Mouse (Mus musculus) neutrophil, adult 5-6 weeks (primary cell): ENCODE data around the gene Dnajc5. TPM values are rescaled to one million over a fixed set of nuclear protein-coding genes. Genes with fewer than 3 reads are reported as not detected.
A peak's percentile ranks its signal among the peaks of the same experiment; 100 is the strongest.

Experiments used
- ATAC-seq: fragments of 151-379, 151-347 bp; 2 replicates; pipeline ENCODE4 v1.8.0; 2017; ENCODE audit warnings: mild to moderate bottlenecking, moderate TSS enrichment; ENCODE audit not compliant: insufficient number of reproducible peaks, poor library complexity, low FRiP score, severe bottlenecking; ENCODE audit errors: extremely low read depth
- total RNA-seq: library from RNA; stranded (forward); fragments of 200-1000 nt; gene quantifications from 2 replicates; pipeline ENCODE4 v1.2.3, GENCODE M21; 2017

The Dnajc5 gene
- total RNA-seq, 1 experiment from 2014 or later: 85.7 TPM

DNA sequence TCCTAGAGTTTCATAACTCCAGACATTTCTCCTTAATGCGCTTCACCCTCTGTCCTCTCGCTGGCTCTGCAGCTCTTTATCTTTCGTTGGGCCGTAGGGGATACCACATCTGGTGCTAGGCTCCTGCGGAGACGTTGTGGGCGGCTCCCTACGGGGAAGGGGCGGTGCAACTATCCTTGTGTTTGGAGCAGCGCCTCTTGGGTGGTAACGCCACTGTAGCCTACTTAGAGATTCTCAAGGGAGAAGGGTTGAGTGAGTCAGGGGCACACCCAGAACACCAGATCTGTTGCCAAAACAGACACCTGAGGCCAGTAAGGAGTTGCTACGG lies 22.8 kb upstream of the Dnajc5 start:
- ATAC-seq: peak; percentile 14; the same call in 1 of the 2 replicates

DNA sequence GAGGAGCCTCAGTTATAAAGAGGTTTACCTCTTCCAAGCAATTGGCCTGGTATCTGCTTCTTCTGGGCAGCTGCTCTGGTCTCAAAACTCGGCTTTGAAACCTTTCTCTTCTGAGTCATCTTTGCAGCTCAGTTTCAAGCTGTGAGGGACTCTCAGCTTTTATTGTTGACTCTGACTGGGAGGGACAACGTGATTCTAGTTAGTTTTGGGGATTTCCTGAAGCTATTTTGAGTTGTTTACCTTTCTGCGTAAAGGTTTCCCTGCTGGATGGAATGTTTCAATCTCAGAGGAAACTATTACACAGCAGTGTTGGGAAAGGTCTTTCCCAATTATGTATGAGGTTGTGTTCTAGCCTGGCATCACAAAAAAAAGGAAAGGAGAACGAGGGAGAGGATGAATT lies 21.6 kb upstream of the Dnajc5 start:
- no peak for ATAC-seq

GRCm38 (mm10) chr2:181509191-181509590 lies 11.1 kb upstream of the Dnajc5 start:
- no peak for ATAC-seq

- no peak for ATAC-seq
Measured at GRCm38 (mm10) chr2:181511231-181511630, 9.1 kb upstream of the Dnajc5 start.

GRCm38 (mm10) chr2:181519201-181519600 lies 1.1 kb upstream of the Dnajc5 start:
- ATAC-seq: no peak

DNA sequence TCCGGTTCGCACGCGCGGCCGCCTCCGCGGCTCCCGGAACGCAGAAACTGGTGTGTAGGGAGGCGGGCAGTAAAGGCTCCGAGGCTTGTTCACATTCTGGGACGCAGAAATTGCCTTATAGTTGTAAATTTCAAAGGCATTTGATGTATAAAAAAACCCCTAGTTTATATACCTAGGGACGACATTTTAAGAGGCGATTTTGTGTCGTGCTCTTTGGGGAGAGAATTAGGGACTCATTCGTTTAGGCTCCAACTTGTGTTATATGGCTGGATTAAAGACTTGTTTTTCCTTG lies 597 bp downstream of the Dnajc5 start:
- no peak for ATAC-seq

GRCm38 (mm10) chr2:181521491-181521890 lies 1.2 kb downstream of the Dnajc5 start:
- no peak for ATAC-seq

GRCm38 (mm10) chr2:181522811-181523210 lies 2.5 kb downstream of the Dnajc5 start:
- peak; percentile 27; the same call in 1 of the 2 replicates for ATAC-seq

DNA sequence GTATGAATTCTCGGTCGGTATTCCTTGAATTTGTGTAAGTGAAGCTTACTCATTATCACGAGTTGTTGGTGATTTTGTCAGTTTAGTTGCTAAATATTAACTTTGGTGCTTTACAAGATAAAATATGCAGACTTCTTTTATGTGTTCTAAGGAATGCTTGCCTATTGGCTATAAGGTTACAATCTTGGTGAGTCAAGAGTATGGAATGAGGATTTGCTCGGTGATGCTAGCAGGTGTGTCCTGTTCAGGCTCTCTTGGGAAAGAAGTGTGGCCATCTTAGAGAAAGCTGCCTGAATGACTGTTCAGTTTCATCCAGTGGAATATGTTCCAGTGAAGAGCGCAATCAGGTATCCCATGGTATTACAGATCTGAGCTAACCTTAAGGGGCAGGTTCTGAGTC lies 5.2 kb downstream of the Dnajc5 start:
- no peak for ATAC-seq

DNA sequence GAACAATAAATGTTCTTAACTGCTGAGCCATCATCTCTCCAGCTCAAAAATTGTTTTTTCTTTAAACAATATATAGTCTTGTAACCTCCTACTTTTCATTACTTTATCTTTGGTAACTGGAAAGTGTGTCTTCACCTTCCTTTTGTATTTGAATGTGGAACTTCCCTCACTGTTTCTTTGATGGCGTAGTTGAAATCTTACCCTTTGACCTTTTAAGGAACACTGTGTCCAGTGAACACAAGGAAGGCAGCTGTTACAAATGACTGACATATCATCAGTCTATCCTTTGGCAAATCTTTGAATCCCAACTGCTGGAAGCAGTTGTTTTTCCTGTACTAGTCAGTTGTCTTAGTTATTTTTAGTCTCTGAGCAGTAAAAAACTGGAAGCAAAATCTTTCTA lies 8.8 kb downstream of the Dnajc5 start:
- no peak for ATAC-seq

DNA sequence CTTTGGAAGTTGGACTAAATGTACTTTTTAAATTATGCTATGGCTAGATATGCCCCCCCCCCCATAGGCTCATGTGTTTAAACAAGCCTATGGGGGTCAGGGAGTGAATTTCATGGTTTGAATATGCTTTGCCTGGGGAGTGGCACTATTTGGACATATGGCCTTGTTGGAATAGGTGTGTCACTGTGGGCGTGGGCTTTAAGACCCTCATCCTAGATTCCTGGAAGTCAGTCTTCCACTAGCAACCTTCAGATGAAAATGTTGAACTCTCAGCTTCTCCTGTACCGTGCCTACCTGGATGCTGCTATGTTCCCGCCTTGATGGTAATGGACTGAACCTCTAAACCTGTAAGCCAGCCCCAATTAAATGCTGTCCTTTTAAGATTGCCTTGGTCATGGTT lies 12.3 kb downstream of the Dnajc5 start:
- ATAC-seq: no peak

DNA sequence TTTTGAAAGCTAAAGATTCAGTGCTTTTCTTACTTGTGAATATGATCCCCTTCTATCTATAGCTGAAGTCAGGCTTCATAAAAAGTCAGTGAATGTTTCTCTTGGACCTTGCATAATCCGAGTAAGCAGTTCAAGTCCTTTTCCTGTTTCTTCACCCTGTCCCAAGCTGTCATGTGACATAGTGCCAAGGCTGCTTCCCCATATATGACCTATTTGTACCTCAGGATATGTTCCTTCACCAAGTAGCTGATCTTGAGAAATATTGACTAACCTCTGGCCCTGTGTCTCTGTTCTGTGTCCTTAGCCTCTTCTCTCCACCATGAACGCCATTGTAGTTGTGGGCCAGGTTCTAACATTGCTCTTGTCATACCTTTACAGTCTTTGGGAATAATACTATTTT lies 16.1 kb downstream of the Dnajc5 start:
- peak; percentile 86 for ATAC-seq

GRCm38 (mm10) chr2:181537444-181538047 lies 17.3 kb downstream of the Dnajc5 start:
- no peak for ATAC-seq

GRCm38 (mm10) chr2:181541761-181542380 lies 21.6 kb downstream of the Dnajc5 start:
- ATAC-seq: no peak

DNA sequence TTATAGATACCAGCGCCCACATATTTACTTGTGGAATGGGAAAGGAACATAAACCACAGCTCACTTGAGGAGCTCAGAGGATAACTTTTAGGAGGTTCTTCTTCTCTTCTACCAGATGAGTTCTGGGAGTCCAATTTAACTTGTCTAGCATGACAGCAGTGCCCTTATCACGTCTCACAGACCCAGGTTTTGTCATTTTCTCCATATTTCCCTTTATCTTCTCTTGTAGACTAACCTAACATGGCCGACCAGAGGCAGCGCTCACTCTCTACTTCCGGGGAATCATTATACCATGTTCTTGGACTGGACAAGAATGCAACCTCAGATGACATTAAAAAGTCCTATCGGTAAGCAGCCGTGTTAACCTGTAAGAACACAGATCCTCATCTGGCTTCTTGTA lies 25.9 kb downstream of the Dnajc5 start:
- ATAC-seq: no peak

GRCm38 (mm10) chr2:181548227-181548626 lies 27.9 kb downstream of the Dnajc5 start:
- ATAC-seq: no peak

DNA sequence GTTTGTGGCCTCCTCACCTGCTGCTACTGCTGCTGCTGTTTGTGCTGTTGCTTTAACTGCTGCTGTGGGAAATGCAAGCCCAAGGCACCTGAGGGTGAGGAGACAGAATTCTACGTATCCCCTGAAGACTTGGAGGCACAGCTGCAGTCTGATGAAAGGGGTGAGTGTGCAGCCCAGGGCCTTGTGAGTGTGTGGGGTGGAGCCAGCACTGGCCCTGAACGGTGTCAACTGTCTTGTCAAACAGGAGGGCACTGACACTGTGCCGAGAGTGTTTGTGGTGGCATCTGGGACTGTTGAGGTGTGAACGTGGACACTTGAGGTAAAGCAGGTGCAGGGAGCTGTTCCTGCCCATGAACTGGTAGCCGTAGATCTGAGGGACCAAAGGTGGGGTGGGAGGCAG lies 28.4 kb downstream of the Dnajc5 start:
- ATAC-seq: 0 out of 2 replicates have a peak, but pooled peaks have one; percentile 17

DNA sequence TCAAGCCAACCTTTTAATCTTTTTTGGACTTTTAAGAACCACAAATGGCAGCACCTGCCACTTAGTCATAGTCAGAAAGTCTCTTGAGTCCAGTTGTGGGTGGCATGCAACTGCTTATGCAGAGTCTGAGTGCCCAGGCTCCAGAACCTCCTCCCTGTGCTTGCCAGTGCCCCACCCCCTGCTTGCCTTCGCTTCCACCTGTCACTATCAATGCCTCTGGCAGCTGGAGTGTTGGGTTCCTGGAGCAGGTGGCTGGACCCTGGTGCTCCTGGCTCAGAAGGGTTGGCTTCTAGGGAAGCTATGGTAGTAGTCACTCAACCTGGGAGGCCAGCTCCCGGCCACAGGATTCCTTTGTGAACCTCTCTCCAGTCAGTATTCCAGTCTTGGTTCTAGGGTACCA lies 29.9 kb downstream of the Dnajc5 start:
- no peak for ATAC-seq

- ATAC-seq: peak; percentile 45; the same call in 1 of the 2 replicates
Measured at GRCm38 (mm10) chr2:181553772-181554171, 33.5 kb downstream of the Dnajc5 start.

GRCm38 (mm10) chr2:181567338-181567737 lies 47.1 kb downstream of the Dnajc5 start:
- no peak for ATAC-seq
